Mouse (Mus musculus): ENCODE measurements around the gene Plekhh1. TPM values are rescaled to one million over a fixed set of nuclear protein-coding genes. Genes with fewer than 3 reads are reported as not detected.
A peak's percentile ranks its signal among the peaks of the same experiment; 100 is the strongest.

Gene Plekhh1
- 0.36 and 1.1 TPM in 2 replicates for polyA plus RNA-seq (2011; ENCODE audit: insufficient read depth, insufficient read length, low replicate concordance, missing spikeins)

DNA sequence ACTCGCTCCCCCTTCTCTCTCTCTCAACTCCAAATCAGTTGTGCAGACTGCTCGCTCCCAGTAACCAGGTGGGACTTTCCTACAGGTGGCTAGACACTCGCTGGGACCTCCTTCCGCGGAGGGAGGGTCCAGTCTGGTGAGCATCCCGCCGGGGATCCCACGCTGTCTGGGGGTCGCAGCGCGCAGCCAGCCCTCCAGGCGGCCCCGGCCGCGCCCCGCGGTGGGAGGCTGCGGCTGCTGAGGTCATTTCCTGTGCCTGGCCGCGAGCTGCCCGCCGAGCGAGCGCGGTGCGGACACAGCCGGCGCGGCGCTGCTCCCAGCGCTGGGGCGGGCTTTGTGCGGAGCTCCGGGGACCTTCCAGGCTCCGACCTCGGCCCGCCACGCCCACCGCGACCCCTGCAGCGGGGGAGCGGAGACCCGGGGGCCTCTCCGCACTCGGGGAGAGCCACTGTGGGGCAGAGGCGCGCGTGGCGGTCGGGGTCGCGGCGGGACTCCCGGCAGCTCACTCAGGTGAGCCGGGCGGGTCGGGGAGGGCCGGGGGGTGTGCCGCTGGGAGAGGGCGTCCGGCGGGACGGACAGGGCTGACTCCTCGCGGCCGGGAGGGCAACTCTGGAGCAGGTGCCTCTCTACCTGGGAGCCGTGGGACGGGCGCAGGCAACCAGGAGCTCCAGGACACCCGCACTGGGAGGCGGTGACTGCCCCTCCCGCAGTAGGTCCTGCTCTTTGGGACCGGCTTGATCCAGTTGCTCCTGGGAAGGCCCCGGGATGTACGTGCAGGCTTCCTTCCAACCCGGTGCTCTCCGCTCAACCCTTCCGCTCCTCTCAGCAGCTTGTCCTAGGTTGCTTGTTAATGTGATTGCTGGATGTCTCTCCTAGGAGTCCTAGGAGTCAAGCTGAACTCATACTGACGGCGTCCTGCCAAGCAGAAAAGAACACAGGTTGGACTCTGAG is at the start of gene Plekhh1:
Gene Plekhh1 (plus strand): TSS at position 253 of the 951 bp plus-strand sequence.
- TF ChIP-seq POLR2A (IDR thresholded peaks at IDR 0.05; ENCODE audit: borderline replicate concordance, control insufficient read depth, low read depth, low read length) (no peak), CTCF (IDR thresholded peaks at IDR 0.05; ENCODE audit: control insufficient read depth, insufficient read depth, low read length) (no peak)

GRCm38 (mm10) chr12:78980683-78981091 is 48.3 kb upstream of the Plekhh1 start:
- 3% methylated on average over 5 of the region's 5 CpGs for WGBS
- peak overlapping the region; percentile 82 for H3K4me3 ChIP-seq (replicated peaks; ENCODE audit: control insufficient read depth, low read depth, low read length)
- TF ChIP-seq CTCF (IDR thresholded peaks at IDR 0.05; ENCODE audit: control insufficient read depth, insufficient read depth, low read length), result no peak
- TF ChIP-seq POLR2A (IDR thresholded peaks at IDR 0.05; ENCODE audit: borderline replicate concordance, control insufficient read depth, low read depth, low read length), result no peak
- H3K27ac ChIP-seq (ENCODE audit: control insufficient read depth, insufficient read depth, low read depth, low read length, poor library complexity), result peak overlapping the region; percentile 66
- peaks cover 5% of the 10 kb centered on the region for H3K4me1 ChIP-seq (ENCODE audit: control insufficient read depth, insufficient read depth, low read length)

More for the DNA sequence above, at the start of gene Plekhh1:
- peak within 1 kb of the TSS; percentile 60 for H3K4me3 ChIP-seq (replicated peaks; ENCODE audit: control insufficient read depth, low read depth, low read length)
- no peaks in the 10 kb centered on the region; the same call in 1 of the 2 replicates for H3K4me1 ChIP-seq (ENCODE audit: control insufficient read depth, insufficient read depth, low read length)
- 2% methylated on average over 80 of the region's 80 CpGs for WGBS
- no peak within 1 kb of the TSS; the same call in 1 of the 2 replicates for H3K27ac ChIP-seq (ENCODE audit: control insufficient read depth, insufficient read depth, low read depth, low read length, poor library complexity)

GRCm38 (mm10) chr12:78981131-78981530 is 47.8 kb upstream of the Plekhh1 start:
- TF ChIP-seq CTCF (IDR thresholded peaks at IDR 0.05; ENCODE audit: control insufficient read depth, insufficient read depth, low read length) (no peak), POLR2A (IDR thresholded peaks at IDR 0.05; ENCODE audit: borderline replicate concordance, control insufficient read depth, low read depth, low read length) (no peak)
- Histone ChIP-seq H3K4me3 (replicated peaks; ENCODE audit: control insufficient read depth, low read depth, low read length) (peak overlapping the region; percentile 82), H3K27ac (ENCODE audit: control insufficient read depth, insufficient read depth, low read depth, low read length, poor library complexity) (peak overlapping the region; percentile 64), H3K4me1 (ENCODE audit: control insufficient read depth, insufficient read depth, low read length) (peaks cover 5% of the 10 kb centered on the region)
- 64% methylated on average over 2 of the region's 2 CpGs for WGBS

- no peak overlapping the region for H3K4me3 ChIP-seq (replicated peaks; ENCODE audit: control insufficient read depth, low read depth, low read length)
- no peak for TF ChIP-seq CTCF (IDR thresholded peaks at IDR 0.05; ENCODE audit: control insufficient read depth, insufficient read depth, low read length)
- no peak for TF ChIP-seq POLR2A (IDR thresholded peaks at IDR 0.05; ENCODE audit: borderline replicate concordance, control insufficient read depth, low read depth, low read length)
- WGBS, result 80% methylated on average over 9 of the region's 9 CpGs
- H3K4me1 ChIP-seq (ENCODE audit: control insufficient read depth, insufficient read depth, low read length), result peaks cover 5% of the 10 kb centered on the region
- H3K27ac ChIP-seq (ENCODE audit: control insufficient read depth, insufficient read depth, low read depth, low read length, poor library complexity), result no peak overlapping the region
Measured at GRCm38 (mm10) chr12:78981938-78982825, 46.8 kb upstream of the Plekhh1 start.

- H3K27ac ChIP-seq (ENCODE audit: control insufficient read depth, insufficient read depth, low read depth, low read length, poor library complexity), result no peak overlapping the region
- TF ChIP-seq POLR2A (IDR thresholded peaks at IDR 0.05; ENCODE audit: borderline replicate concordance, control insufficient read depth, low read depth, low read length), result no peak
- no peak for TF ChIP-seq CTCF (IDR thresholded peaks at IDR 0.05; ENCODE audit: control insufficient read depth, insufficient read depth, low read length)
- WGBS, result 61% methylated on average over 9 of the region's 9 CpGs
- peaks cover 2% of the 10 kb centered on the region; the same call in 1 of the 2 replicates for H3K4me1 ChIP-seq (ENCODE audit: control insufficient read depth, insufficient read depth, low read length)
- H3K4me3 ChIP-seq (replicated peaks; ENCODE audit: control insufficient read depth, low read depth, low read length), result no peak overlapping the region
Measured at GRCm38 (mm10) chr12:78983296-78984034, 45.5 kb upstream of the Plekhh1 start.

DNA sequence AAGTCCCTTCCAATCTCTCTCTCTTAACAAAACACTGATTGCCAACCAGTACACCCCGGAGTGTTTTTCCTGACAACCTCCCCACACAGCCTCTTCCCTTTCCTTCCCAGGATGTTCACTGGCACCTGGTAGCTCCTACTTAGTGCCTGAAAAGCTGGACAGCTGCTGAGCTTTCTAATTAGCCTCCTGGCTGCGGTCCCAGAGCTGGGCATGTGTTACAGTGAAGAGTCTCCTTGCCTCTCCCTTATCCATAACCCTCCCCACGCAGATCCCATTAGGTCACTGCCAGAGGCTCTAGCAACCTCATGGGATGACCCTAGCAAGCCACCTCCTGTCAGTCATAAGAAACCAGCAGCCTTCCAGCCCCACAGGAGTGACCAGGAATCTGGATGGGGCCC is 44.9 kb upstream of the Plekhh1 start:
- TF ChIP-seq CTCF (IDR thresholded peaks at IDR 0.05; ENCODE audit: control insufficient read depth, insufficient read depth, low read length) (no peak), POLR2A (IDR thresholded peaks at IDR 0.05; ENCODE audit: borderline replicate concordance, control insufficient read depth, low read depth, low read length) (no peak)
- 78% methylated on average over 3 of the region's 3 CpGs for WGBS
- Histone ChIP-seq H3K27ac (ENCODE audit: control insufficient read depth, insufficient read depth, low read depth, low read length, poor library complexity) (no peak overlapping the region), H3K4me3 (replicated peaks; ENCODE audit: control insufficient read depth, low read depth, low read length) (no peak overlapping the region), H3K4me1 (ENCODE audit: control insufficient read depth, insufficient read depth, low read length) (peaks cover 2% of the 10 kb centered on the region; the same call in 1 of the 2 replicates)

DNA sequence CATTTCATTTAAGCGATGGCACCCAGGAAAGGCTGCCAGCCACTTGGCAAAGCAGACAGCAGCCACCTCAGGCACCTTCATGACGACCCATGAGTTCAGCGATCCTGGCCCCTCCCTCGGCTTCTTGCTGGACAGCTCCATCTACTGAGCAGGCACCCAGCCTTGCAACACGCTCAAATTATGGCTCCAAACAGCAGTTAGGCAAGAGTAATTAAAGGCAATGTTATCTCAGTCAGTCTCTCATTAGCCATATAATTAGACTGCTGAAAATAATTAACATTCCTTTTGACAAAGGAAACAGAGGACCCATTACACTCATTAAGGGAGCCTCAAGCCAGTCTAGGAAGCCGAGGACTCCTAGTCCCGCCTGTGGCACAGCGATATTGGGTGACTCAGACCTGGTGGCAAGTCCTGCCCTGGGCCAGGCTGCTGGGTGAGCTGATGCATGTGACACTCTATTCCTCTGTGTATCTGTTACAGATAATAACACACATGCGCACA is 41.3 kb upstream of the Plekhh1 start:
- TF ChIP-seq POLR2A (IDR thresholded peaks at IDR 0.05; ENCODE audit: borderline replicate concordance, control insufficient read depth, low read depth, low read length) (no peak), CTCF (IDR thresholded peaks at IDR 0.05; ENCODE audit: control insufficient read depth, insufficient read depth, low read length) (no peak)
- WGBS, result 72% methylated on average over 9 of the region's 9 CpGs
- H3K27ac ChIP-seq (ENCODE audit: control insufficient read depth, insufficient read depth, low read depth, low read length, poor library complexity), result no peak overlapping the region
- H3K4me1 ChIP-seq (ENCODE audit: control insufficient read depth, insufficient read depth, low read length), result no peaks in the 10 kb centered on the region
- no peak overlapping the region for H3K4me3 ChIP-seq (replicated peaks; ENCODE audit: control insufficient read depth, low read depth, low read length)
